Mouse (Mus musculus): Measurements from ENCODE around the gene Mettl7a1. TPM values are rescaled to one million over a fixed set of nuclear protein-coding genes. Genes with fewer than 3 reads are reported as not detected.

Gene Mettl7a1
- polyA plus RNA-seq (2012; rRNA removed), result 41.8 and 48.6 TPM in 2 replicates

GRCm38 (mm10) chr15:100304019-100304991 is at the start of gene Mettl7a1:
Gene Mettl7a1 (plus strand): TSS chr15:100304140.

GRCm38 (mm10) chr15:100280626-100281025 is 23.3 kb upstream of the Mettl7a1 start, which contains the start of gene Tmprss12:
Gene Tmprss12 (plus strand): TSS chr15:100280837.

GRCm38 (mm10) chr15:100334629-100335028 is 30.7 kb downstream of the Mettl7a1 start, which contains the start of gene Mettl7a3:
Gene Mettl7a3 (plus strand): TSS chr15:100334929.

GRCm38 (mm10) chr15:100352711-100353250 is 48.8 kb downstream of the Mettl7a1 start, which contains the start of the genes Methig1 and Mettl7a2:
Gene Methig1 (plus strand): TSS chr15:100353149.
Gene Mettl7a2 (plus strand): TSS chr15:100353200.

GRCm38 (mm10) chr15:100364242-100364641 is 60.3 kb downstream of the Mettl7a1 start, which contains the start of gene Higd1c:
Gene Higd1c (plus strand): TSS chr15:100364542.

Other genes with a start within 250 kb of the Mettl7a1 start
- 22.0 and 23.4 TPM in 2 replicates for gene Atf1, start 76.3 kb upstream of the Mettl7a1 start, polyA plus RNA-seq (2012; rRNA removed)
- gene Tmprss12, start 23.3 kb upstream of the Mettl7a1 start, polyA plus RNA-seq (2012; rRNA removed), result not detected in 2 replicates
- not detected in 2 replicates for gene Mettl7a3, start 30.8 kb downstream of the Mettl7a1 start, polyA plus RNA-seq (2012; rRNA removed)
- 0.20 and 0.24 TPM in 2 replicates for gene Methig1, start 49.0 kb downstream of the Mettl7a1 start, polyA plus RNA-seq (2012; rRNA removed)
- 0.02 TPM in 2 replicates for gene Mettl7a2, start 49.1 kb downstream of the Mettl7a1 start, polyA plus RNA-seq (2012; rRNA removed)
- gene Higd1c, start 60.4 kb downstream of the Mettl7a1 start, polyA plus RNA-seq (2012; rRNA removed), result not detected in 2 replicates
- 0.02 TPM in 1 of 2 replicates, not detected in the other for gene Gm5475, start 118.0 kb downstream of the Mettl7a1 start, polyA plus RNA-seq (2012; rRNA removed)
- 23.7 and 25.7 TPM in 2 replicates for gene Slc11a2, start 120.9 kb downstream of the Mettl7a1 start, polyA plus RNA-seq (2012; rRNA removed)
- 36.6 and 45.0 TPM in 2 replicates for gene Letmd1, start 164.9 kb downstream of the Mettl7a1 start, polyA plus RNA-seq (2012; rRNA removed)
- 0.97 and 1.1 TPM in 2 replicates for gene Csrnp2, start 191.3 kb downstream of the Mettl7a1 start, polyA plus RNA-seq (2012; rRNA removed)
- gene Tfcp2, start 247.9 kb downstream of the Mettl7a1 start, polyA plus RNA-seq (2012; rRNA removed), result 2.9 and 3.3 TPM in 2 replicates